Mouse (Mus musculus) spleen, adult 18-20 months (tissue): ENCODE results near the gene Fam104a.

Source experiments
- DNase-seq, 2 experiments: peaks; one replicate each; pipeline ENCODE4 v3.0.0; 2022; ENCODE audit warnings: mixed read lengths in 2 of 2

The Fam104a gene

GRCm38 (mm10) chr11:113627785-113628184 lies 56.2 kb downstream of the Fam104a start:
- peak in 1 of 2 experiments; percentile 14 for DNase-seq

- no peak for DNase-seq
Measured at GRCm38 (mm10) chr11:113625437-113625836, 58.5 kb downstream of the Fam104a start.

- DNase-seq = no peak
Measured at GRCm38 (mm10) chr11:113622028-113622427, 61.9 kb downstream of the Fam104a start.

- no peak for DNase-seq
Measured at GRCm38 (mm10) chr11:113621001-113621400, 63.0 kb downstream of the Fam104a start.

- DNase-seq = no peak
Measured at GRCm38 (mm10) chr11:113619420-113620080, 64.4 kb downstream of the Fam104a start.

GRCm38 (mm10) chr11:113618672-113619419 lies 65.1 kb downstream of the Fam104a start, which contains the start of gene Sstr2:
Gene Sstr2 (plus strand): TSS chr11:113619342.
- peak; percentile 53 to 77 for DNase-seq

GRCm38 (mm10) chr11:113618303-113618671 lies 65.7 kb downstream of the Fam104a start:
- no peak for DNase-seq

- DNase-seq = peak; percentile 21 to 77
Measured at GRCm38 (mm10) chr11:113617132-113617911, 66.6 kb downstream of the Fam104a start.

- no peak for DNase-seq
Measured at GRCm38 (mm10) chr11:113614476-113614875, 69.5 kb downstream of the Fam104a start.

- peak in 1 of 2 experiments; percentile 46 for DNase-seq
Measured at GRCm38 (mm10) chr11:113611664-113612611, 72.0 kb downstream of the Fam104a start.
